Mouse (Mus musculus) kidney, postnatal 0 days (tissue): ENCODE data around the gene Ctsw. TPM values are rescaled to one million over a fixed set of nuclear protein-coding genes. Genes with fewer than 3 reads are reported as not detected.
A peak's percentile ranks its signal among the peaks of the same experiment; 100 is the strongest.

ENCODE experiments used
- ATAC-seq: fragments of 200-750 bp; cut with Nextera tagmentation; replicated peaks from 2 replicates; pipeline ENCODE4 v1.8.0; 2017; ENCODE audit warnings: low read depth, moderate number of reproducible peaks, moderate TSS enrichment, moderate library complexity; ENCODE audit not compliant: low FRiP score
- DNase-seq: peaks from one replicate; pipeline ENCODE4 v3.0.0-alpha.2; 2016; ENCODE audit warnings: low spot score
- H3K27ac ChIP-seq: fragments of 300-500 bp; sonication (generic); 2 replicates; pipeline ENCODE4 v1.5.1; 2014; ENCODE audit warnings: mild to moderate bottlenecking
- H3K27me3 ChIP-seq: fragments of 300-500 bp; sonication (generic); 2 replicates; pipeline ENCODE4 v1.6.1; 2014; ENCODE audit warnings: low read length, mixed read lengths; ENCODE audit not compliant: insufficient read depth
- H3K36me3 ChIP-seq: fragments of 300-500 bp; sonication (generic); 2 replicates; pipeline ENCODE4 v1.6.1; 2014; ENCODE audit warnings: low read length, mixed read lengths; ENCODE audit not compliant: insufficient read depth
- H3K4me1 ChIP-seq: fragments of 300-500 bp; sonication (generic); replicated peaks from 2 replicates; pipeline ENCODE4 v1.6.1; 2014; ENCODE audit warnings: antibody characterized with exemption, low read length, mixed read lengths; ENCODE audit not compliant: insufficient read depth
- H3K4me2 ChIP-seq: fragments of 300-500 bp; sonication (generic); 2 replicates; pipeline ENCODE4 v1.6.1; 2014; ENCODE audit warnings: mild to moderate bottlenecking, low read length, moderate library complexity, mixed read lengths
- H3K4me3 ChIP-seq: fragments of 300-500 bp; sonication (generic); replicated peaks from 2 replicates; pipeline ENCODE4 v1.5.1; 2014; ENCODE audit warnings: low read depth, low read length
- H3K9ac ChIP-seq: fragments of 300-500 bp; sonication (generic); 2 replicates; pipeline ENCODE4 v1.6.1; 2014; ENCODE audit warnings: low read depth, low read length
- H3K9me3 ChIP-seq: fragments of 300-500 bp; sonication (generic); replicated peaks from 2 replicates; pipeline ENCODE4 v1.6.1; 2016; ENCODE audit warnings: low read length, inconsistent platforms, mixed read lengths
- CTCF ChIP-seq: IDR thresholded peaks from 2 replicates; pipeline ENCODE4 v1.5.1; 2016; ENCODE audit warnings: antibody characterized with exemption, low read depth, mild to moderate bottlenecking, moderate library complexity
- WGBS: fragments of 180-500 bp; shearing (Covaris S2); extraction: QIAGEN DNeasy Blood & Tissue Kit; methylation state at CpG from one replicate; pipeline ENCODE4 v1.1.7; 2014; 5-methylcytosine and 5-hydroxymethylcytosine counted together
- polyA plus RNA-seq: library from polyadenylated mRNA; unstranded; fragments of >200 nt; fragmentation: Nextera tagmentation; extraction: Ambion mirVana; gene quantifications from 2 replicates; pipeline ENCODE4 v1.2.1, GENCODE M21; 2015

The Ctsw gene
- polyA plus RNA-seq = 0.79 and 1.2 TPM in 2 replicates

DNA sequence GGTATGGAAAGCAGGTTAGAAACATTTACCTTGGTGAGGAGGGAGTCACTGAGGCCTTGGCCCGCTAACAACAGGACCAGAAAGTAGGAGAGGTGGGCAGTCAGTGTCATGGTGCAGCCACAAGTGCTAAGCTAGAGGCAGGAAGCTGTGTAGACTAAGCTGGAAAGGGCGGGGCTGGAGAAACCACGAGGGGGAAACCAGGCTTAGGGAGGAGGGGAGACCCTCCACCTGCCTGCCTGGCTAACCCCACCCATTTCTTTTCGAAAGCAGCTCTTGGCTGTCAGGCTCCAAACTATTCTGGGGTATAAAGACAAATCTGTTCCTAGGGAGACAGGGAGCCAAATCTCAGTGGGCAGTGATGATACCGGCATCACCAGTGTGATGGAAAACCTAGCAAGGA, at the start of gene Ctsw:
Gene Ctsw, minus strand, starts transcription at position 134 of the 400 bp plus-strand sequence.
- Histone ChIP-seq H3K27ac (no peak within 1 kb of the TSS), H3K4me2 (no peak within 1 kb of the TSS), H3K9me3 (no peaks in the 10 kb centered on the region), H3K27me3 (no peaks in the 10 kb centered on the region), H3K36me3 (peaks cover 32% of the 10 kb centered on the region), H3K9ac (no peak within 1 kb of the TSS), H3K4me3 (no peak within 1 kb of the TSS), H3K4me1 (peaks cover 5% of the 10 kb centered on the region; the same call in 1 of the 2 replicates)
- ATAC-seq (no peak), DNase-seq (no peak)
- WGBS = 52% methylated on average over 5 of the region's 5 CpGs
- no peak for TF ChIP-seq CTCF

DNA sequence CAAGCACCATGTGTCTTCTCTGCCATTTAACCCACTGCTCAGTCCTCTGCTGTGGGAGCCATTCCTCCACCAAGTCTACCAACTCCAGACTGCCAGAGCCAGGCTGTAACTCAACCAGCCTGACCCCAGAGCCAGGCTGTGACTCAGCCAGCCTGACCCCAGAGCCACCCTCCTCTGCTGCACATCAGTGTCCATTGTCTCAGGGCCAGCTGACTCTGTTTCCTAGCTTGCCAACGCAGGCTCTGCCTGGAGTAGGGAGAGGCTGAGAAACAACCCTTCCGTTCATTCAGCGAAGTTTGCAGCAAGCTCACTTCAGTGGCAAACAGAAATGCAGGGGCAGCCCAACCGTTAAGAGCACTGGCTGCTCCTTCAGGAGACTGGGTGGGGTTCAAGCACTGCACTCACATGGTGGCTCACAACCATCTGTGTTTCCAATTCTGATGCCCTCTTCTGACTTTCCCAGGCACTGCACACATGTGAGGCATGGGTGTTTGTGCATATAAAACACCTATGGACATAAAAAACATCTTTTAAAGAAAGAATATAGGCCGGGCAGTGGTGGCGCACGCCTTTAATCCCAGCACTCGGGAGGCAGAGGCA, 48.7 kb upstream of the Ctsw start:
- Histone ChIP-seq H3K36me3 (no peaks in the 10 kb centered on the region), H3K4me3 (no peak overlapping the region), H3K9ac (no peak overlapping the region), H3K9me3 (no peaks in the 10 kb centered on the region), H3K4me2 (no peak overlapping the region), H3K4me1 (no peaks in the 10 kb centered on the region; the same call in 1 of the 2 replicates), H3K27ac (no peak overlapping the region), H3K27me3 (no peaks in the 10 kb centered on the region)
- DNase-seq = peak; percentile 19
- peak; percentile 8; the same call in 1 of the 2 replicates for TF ChIP-seq CTCF
- ATAC-seq = no peak
- 79% methylated on average over 8 of the region's 8 CpGs for WGBS

DNA sequence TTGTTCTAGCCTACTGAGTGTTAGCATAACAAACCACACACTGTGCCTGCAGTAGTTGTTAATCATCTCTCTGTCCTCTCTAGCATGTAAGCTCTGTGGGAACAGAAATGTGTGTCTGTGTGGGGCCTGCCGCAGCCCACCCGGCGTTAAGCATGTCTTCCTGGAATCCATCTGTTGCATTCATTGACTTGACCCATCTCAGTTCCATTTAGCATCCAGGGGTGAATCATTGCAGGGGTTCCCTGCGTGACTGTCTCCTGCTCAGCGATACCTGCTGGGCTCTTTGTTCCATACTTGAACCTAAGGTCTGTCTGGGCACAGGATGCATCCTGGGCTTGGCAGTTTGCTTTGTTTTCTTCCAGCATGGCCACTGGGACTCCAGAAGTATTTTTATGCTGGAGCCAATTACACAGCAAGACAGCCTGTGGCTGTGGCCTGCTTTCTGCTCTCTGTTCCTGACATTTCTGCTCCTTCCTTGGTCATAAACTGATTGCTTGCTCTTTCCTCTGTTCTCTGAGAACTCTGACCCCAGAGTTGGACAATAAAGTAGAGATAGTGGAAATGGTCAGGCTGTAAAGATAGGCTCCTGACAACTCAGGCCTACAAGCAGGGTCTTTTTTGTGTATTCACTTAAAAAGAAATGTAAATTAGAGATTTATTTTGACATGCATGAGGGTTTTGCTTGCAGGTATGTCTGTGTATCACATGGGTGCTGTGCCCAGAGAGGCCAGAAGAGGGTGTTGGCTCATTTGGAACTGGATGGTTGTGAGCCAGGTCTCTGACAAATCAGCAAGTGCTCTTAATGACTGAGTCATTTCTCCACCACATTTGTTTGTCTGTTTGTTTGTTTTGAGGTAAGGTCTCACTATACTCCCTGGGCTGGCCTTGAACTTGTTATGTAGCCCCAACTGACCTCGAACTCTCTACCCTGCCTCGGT, 47.8 kb upstream of the Ctsw start:
- H3K4me2 ChIP-seq = no peak overlapping the region
- H3K27me3 ChIP-seq = no peaks in the 10 kb centered on the region
- H3K4me1 ChIP-seq = peaks cover 4% of the 10 kb centered on the region; the same call in 1 of the 2 replicates
- ATAC-seq (no peak), DNase-seq (no peak)
- no peaks in the 10 kb centered on the region for H3K9me3 ChIP-seq
- no peak overlapping the region for H3K9ac ChIP-seq
- H3K4me3 ChIP-seq = no peak overlapping the region
- 84% methylated on average over 7 of the region's 7 CpGs for WGBS
- TF ChIP-seq CTCF = peak; percentile 34; the same call in 1 of the 2 replicates
- H3K27ac ChIP-seq = no peak overlapping the region
- H3K36me3 ChIP-seq = no peaks in the 10 kb centered on the region

DNA sequence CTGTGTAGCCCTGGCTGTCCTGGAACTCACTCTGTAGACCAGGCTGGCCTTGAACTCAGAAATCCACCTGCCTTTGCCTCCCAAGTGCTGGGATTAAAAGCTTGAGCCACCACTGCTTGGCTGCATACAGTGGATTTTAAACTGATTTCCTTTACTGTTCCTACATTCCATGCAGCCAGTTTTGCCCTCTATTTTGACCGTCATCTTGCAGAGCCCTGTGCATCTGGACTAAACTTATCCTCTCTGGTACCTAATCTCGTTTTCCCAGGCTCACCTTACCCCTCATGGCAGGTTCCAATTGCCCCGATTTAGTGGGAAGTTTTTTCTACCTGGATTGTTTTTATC, 44.7 kb upstream of the Ctsw start:
- Histone ChIP-seq H3K27ac (no peak overlapping the region), H3K9ac (no peak overlapping the region), H3K4me2 (no peak overlapping the region), H3K27me3 (no peaks in the 10 kb centered on the region), H3K36me3 (no peaks in the 10 kb centered on the region), H3K4me1 (peaks cover 6% of the 10 kb centered on the region; the same call in 1 of the 2 replicates), H3K9me3 (no peaks in the 10 kb centered on the region), H3K4me3 (no peak overlapping the region)
- 94% methylated on average over 3 of the region's 3 CpGs for WGBS
- ATAC-seq = no peak
- no peak for DNase-seq
- no peak for TF ChIP-seq CTCF

DNA sequence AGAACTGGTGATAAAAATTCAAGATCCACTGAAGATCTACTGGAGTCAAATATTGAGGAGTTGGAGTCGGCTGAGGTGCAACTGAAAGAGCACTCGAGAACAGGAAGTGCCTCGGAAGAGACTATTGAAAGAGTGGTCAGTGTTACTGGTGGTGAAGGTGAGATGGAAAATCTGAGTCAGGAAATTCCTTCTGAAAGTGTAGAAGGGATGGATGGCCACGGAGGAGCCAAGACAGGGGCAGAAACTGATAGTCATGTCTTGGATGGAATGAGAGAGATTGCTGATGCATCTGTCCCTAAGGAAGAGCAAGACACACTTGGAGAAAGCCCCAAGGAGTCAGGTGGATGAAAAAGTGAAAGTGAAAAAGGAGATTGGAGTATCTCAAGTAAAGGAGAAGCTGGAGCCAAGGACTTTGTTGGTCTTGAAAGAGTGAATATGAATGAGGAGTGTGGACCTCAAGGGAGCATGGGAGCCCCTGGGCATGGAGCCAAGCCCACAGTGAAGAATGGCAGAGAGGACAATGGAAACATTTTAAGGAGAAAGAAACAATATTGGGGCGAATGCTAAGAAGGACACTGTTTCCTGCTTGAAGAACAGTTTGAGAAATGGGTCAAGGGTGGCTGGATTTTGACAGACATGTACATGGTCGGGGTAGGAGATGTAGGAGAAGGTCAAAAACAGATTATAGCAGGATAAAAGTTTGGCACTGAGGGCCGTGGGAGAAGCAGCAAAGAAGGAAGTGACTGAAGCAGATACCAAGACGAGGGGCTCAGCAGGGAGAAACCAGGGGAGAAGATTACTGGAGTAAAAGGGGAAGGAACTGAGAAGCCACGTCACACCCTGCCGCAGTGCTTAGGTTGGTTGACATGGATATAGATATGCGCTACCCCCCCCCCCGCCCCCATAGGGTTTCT, 44.0 kb upstream of the Ctsw start:
- 69% methylated on average over 12 of the region's 12 CpGs for WGBS
- TF ChIP-seq CTCF = no peak
- no peaks in the 10 kb centered on the region for H3K27me3 ChIP-seq
- no peak overlapping the region for H3K9ac ChIP-seq
- DNase-seq (no peak), ATAC-seq (no peak)
- H3K27ac ChIP-seq = 0 out of 2 replicates have a peak overlapping the region, but pooled peaks have one; percentile 14
- H3K4me1 ChIP-seq = peaks cover 6% of the 10 kb centered on the region; the same call in 1 of the 2 replicates
- H3K36me3 ChIP-seq = no peaks in the 10 kb centered on the region
- H3K9me3 ChIP-seq = no peaks in the 10 kb centered on the region
- H3K4me3 ChIP-seq = no peak overlapping the region
- H3K4me2 ChIP-seq = peak overlapping the region; percentile 3; the same call in 1 of the 2 replicates
